Mouse (Mus musculus) adrenal gland, postnatal 10 days (tissue): ENCODE data around the gene Bcl11a. TPM values are rescaled to one million over a fixed set of nuclear protein-coding genes. Genes with fewer than 3 reads are reported as not detected.
"Not testable (repeated sequence)": the region's sequence is repeated elsewhere in the genome, so short reads cannot be mapped to it uniquely, and the experiment has no call there.

Experiments
- DNase-seq: peaks from one replicate; pipeline ENCODE4 v3.0.0; 2021; ENCODE audit warnings: mixed read lengths
- total RNA-seq, 2 experiments: library from RNA; stranded (reverse); gene quantifications; 2 replicates each; pipeline ENCODE4 v1.2.3; 2021

Bcl11a gene
- total RNA-seq, 2 experiments from 2014 or later = 3.3 to 4.8 TPM

GRCm38 (mm10) chr11:24099215-24099614, 21.4 kb downstream of the Bcl11a start:
- no peak for DNase-seq

DNA sequence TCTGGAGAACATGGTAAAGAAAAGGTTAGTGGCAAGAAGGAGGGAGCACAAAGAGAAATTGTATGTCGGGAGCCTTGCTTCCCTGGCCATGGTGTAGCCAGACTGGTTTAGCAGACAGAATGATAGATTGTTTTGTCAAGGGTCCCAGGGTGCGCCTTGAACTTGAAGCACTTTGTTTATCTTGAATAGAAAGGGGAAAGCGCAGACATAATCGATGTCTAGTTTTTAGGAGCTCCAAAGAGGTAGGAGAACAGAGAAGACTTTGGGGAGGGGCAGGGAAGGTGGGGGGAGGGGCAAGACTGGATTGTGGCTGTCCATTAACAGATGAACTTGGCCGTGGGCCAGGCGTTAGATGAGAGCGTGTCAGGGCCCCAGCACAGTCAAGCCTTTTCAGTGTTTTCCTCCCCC, 22.0 kb downstream of the Bcl11a start:
- no peak for DNase-seq

DNA sequence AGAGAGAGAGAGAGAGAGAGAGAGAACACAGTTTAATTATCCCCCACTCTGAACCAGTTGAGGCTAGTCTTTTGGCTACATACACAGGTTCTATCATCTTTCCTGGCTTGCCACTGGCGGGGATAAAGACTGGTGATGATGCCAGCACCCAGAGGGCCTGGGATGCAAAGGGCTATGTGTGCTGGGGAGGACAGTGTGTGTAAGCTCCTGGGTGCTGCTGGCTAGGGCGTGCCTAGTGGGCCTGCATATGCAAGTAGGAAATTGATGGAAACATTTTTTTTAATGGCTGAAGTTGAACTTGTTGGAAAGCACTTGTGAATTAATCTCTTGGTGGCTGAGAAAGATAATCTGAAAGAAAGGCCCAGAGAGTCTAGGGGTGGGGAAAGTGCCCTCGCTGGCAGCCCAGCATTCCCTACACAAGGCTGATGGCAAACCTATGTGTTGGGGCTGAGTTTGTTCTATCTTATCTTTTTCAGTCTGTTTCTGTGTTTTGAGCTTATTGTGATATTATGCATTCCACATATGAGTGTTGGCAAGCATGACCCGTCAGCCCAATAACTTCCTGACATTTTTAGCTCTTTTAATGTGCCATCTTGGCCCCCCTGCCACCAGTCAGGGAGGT, 22.7 kb downstream of the Bcl11a start:
- no peak for DNase-seq

DNA sequence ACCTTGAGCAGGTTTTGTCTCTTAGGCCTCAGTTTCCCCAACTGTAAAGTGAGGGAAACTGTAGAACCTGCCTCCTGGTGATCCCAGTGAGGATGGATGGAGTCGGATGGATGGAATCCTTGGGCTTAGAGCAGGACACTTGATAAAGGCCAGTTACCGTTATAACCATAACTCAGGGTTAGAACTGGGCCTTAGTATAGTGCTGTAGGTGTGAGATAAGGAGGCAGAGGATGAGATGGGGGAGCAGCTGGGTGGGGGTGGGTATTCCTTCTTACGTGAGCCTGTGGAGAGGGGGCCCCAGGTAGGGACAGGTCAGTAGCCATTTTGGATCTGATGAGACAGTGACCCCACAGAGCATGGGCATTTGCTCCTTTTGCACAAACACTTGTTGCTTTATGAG, 23.8 kb downstream of the Bcl11a start:
- DNase-seq = no peak

DNA sequence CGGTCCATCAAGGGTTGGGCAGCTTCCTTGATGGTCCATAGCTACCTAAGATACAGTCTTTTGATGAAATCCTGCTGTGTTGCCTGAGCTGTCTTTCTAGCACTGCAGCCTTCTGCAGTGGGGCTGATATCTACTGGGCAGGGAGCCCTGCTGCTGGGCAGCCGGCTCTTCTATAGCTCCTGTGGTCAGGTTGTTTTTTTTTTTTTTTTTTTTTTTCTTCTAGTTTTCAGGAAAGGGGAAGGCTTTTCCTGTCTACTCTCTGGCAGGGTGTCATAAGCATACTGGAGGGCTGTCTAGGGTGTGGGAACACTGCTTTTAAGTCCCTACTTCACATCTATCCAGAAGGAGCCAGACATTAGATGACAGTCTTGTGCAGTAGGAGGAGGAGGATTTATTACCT, 24.5 kb downstream of the Bcl11a start:
- no peak for DNase-seq

DNA sequence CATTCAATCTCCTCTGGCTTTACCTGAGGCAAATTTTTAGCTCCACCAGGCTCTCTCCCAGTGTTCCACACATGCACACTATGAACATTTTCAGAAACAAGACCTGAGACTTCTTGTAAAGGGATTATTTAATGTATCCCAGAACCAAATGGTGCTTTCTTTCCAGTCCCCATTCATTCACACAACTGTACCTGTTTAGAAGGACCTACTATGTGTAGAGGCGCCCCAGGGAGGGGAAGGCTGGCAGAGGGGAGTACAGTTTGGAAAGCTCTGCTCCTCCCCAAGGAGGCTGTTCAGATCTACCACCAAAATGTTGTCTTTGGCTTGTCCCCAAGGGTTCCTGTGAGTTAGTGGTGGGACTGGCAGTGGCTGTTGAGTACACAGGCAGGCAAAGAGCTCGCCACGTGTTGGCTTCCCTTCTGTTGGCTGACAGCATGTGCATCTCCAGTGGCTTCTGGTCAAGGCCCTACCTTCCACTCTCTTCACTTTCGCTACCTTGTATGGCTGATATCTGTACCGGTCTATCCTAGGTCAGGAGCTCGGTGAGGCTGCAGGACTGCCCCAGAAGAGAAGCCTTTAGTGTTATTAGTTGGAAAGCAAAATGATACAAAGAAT, 25.4 kb downstream of the Bcl11a start:
- DNase-seq = no peak

- no peak for DNase-seq
These were observed 29.6 kb downstream of the Bcl11a start for GRCm38 (mm10) chr11:24107414-24107813.

DNA sequence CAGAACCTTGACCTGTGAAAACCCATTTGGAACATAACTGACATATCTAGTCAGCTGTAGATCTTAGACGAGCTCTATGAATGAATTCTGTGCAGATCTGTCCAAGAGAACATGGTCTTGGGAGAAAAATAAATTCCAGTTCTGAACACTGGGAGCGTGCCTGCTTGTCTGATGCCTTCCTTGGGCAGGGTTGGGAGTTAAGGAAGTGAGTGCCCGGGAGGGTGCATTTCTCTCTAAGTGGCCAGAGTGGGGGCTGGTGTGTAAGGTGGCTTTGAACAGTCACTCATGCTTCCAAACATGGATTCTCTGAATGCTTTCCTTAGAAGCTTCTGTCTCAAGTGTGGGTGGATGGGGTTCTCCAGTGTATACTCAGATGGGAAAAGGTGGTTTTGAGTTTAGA, 31.1 kb downstream of the Bcl11a start:
- DNase-seq = no peak

- DNase-seq = no peak
These were observed 31.5 kb downstream of the Bcl11a start for GRCm38 (mm10) chr11:24109388-24109787.

DNA sequence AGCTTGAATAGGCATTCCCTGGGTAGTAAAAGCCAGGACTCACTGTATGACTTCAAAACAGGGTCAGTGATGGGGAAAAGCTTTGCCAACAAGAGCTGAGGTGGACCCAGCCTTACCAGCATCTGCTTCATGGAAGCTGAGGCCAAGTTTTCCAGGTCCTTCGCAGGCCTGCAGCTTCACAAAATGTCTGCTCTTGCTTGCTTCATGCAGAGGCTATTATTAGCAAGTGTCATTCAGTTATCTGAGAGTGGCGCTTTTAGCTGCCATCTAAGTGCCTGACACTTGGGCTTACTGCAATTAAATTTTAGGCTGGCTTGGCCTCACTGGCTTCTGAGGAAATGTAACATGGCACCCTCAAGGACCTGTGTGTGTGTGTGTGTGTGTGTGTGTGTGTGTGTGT, 32.3 kb downstream of the Bcl11a start:
- DNase-seq = no peak

DNA sequence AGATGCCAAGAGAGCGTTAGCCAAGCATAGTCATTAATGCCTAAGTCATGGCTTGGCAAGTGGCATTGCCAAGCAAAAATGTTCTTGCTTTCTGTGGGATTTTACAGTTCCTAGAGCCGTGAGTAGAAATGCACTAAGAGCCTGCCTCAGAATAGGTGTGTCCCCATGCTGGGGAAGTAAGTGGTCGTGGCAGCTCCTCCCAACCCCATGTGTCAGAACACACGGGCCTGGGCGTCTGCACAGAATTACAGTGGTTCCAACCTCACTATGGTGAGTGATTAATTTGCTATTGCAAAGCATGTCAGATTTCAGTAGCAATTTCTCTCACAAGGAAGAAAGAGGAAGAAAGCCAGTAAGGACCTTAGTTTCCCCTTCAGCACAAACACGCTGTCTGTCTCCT, 33.9 kb downstream of the Bcl11a start:
- DNase-seq = no peak

DNA sequence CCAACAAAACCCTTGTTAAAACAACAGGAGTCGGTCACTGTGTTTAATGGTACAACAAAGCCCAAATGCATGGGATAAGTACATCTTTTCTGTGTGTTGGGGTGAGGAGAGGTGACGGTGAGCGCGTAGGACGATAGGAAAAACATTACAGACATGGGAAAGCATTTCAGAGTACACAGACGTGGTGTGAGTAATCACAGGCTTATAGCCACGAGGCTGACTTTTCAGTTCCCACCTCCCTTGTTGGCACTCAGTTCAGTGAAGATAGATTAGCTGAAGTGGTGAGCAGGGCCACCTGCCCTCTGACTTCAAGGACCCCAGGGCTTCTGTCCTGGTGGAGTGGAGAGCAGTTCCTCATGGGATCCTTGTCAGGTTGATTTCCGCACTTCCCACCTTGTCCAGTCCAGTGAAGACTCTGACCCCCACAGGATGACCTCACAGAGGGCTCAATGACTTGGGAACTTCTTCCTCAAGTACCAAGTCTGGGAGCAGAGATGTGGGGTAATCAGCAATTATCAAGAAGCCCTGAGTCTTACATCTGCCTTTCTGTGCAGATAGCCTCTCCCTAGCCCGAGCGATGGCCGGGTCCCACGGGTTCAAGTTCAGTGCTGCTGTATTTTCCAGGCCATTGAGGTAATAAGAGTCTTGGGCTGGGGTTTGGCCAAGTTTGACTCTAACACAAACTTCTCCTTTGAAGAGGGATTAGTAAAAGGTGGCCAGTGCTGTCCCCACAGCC, 37.3 kb downstream of the Bcl11a start:
- DNase-seq = no peak

DNA sequence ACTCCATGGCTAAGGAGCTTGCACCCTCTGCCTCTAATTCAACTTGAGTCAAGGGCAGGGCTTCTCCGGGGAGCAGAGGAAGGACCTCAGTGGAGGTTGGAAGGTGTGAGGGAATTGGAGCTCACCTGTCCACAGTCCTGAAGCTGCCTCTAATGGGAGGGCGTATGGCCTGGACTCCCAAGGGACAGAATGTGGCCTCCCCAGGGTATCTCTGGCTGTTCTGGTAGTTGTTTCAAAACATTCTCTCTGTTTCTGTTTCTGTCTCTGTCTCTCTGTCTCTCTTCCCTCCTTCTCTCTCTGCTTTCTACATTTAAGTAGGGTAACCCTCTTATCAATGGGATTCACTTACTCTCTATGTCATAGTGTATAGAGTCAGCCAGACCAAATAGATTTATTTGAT, 38.2 kb downstream of the Bcl11a start:
- no peak for DNase-seq

DNA sequence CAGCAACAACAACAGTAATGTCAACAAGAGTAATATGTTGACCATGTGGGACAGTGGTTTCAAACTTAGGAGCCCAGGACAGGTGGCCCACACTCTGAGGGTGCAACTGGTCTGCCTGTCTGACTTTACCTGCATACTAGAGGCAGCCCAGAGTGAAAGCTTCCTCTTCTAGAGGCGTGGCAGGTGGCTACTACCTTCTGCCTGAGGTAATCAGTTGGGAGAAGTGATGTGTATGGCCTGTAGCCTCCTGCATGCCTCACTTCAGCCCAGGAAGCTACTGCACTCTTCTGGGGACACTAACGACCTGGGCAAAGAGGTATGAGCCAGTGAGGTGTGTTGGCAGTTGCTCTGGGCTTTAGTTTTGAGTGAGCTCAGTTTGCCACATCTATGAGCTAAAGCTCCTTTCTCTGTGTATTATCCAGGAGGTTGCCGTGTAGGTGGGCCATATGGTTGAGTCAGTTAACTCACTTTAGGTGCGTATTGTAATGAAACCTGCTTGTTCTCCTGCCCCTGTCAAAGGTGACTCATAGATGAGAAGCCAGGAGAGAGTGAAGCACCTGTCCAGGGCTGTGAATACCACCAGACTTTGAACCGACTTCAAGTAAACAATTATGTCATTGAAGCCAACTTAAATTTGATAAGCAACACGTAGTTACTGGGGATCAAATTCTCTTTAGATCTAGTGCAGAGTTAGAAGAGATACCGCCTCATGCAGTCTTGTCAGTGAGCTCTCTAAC, 38.9 kb downstream of the Bcl11a start:
- DNase-seq = no peak

DNA sequence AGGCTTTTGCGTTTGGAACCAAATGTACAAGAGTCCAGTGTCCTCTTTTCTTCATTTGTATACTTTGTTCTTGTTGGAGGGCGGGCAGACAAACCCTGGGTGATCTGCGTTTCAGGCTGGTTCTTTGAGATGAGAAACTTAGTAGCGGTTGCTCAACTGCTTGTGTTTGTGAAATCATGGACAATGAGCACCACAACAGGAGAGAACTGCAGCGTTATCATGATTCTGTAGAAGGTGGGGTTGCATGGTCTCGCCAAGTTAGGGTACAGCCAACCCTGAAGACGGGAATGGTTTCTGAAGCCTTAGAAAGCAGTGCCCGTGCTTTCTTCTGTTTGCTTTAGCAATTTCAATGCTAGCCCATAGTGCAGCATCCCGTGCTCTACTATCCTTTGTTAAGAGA, 43.3 kb downstream of the Bcl11a start:
- DNase-seq = no peak

DNA sequence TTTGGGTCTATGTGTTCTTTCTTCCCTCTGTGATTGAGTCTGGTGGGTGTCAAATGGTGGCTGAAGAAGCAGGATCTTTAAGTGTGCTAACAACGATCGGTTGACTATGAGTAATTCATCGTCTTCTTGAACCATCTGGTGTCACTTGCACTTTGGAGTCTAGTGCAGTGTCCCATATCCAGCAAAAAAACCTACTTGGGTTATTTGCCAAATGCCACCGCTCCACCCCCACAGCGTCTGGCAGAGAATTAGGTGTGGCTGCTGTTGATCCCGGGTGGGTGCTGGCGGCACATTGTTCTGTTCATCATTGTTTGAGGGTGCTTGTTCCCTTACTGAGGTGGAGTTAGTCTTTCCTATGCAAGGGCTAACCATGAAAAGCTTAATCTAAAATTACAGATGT, 45.0 kb downstream of the Bcl11a start:
- DNase-seq = no peak

DNA sequence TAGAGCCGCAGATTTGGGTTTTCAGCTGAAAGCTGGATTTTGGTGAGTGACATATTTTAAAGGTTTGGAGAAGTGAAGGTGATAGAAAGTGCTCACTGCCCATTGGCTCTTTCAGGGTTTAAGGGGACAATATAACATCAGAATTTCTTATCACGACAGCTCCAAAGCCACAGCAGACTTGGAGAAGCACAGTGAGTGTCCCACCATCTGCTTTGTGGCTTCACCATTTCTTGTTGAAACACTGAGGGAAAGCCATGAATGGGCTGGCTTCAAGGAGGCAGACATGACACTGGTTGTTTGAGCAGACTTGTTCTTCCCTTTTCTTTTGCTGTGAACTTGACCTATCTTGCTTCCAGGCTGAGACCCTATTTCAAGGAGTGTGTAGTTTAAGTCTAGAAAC, 46.1 kb downstream of the Bcl11a start:
- no peak for DNase-seq

DNA sequence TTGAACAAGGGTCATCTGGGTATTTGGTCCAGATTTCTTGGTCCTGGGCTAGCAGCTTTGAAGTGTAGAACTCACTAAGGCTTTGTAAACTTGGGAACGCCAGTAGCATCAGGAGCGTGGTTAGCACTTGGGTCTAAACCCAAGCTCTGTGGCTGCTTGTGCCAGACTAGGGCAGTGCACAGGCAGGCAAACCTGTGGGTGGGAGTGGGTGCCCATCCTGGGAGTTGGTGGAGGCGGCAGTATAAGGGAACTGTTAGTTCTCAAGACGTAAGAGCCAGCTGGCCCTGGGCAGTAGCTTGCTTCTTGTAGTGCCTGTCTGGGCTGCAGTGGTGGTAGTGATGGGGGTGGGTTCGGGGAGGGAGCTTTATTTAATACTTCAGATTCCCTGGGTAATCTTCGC, 47.2 kb downstream of the Bcl11a start:
- DNase-seq = no peak

DNA sequence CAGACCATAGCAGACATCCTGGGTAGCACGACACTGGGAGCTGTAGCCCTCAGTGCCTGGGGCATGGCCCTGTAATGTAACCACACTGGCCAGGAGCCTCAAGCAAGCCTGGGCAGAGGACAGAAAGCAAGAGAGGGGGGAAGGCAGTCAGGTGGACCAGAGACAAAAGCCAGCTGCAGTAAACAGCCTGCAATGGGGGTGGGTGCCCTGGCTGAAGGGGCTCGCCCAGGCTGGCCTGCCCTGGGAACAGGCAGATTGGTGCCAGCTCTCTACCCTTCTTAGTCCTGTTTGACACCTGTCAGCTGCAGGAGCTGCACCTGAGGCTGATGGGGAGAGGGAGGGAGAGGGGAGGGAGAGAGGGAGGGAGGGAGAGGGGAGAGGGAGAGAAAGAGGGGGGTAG, 50.1 kb downstream of the Bcl11a start:
- DNase-seq = no peak

GRCm38 (mm10) chr11:24128880-24129279, 51.0 kb downstream of the Bcl11a start:
- not testable (repeated sequence) for DNase-seq

DNA sequence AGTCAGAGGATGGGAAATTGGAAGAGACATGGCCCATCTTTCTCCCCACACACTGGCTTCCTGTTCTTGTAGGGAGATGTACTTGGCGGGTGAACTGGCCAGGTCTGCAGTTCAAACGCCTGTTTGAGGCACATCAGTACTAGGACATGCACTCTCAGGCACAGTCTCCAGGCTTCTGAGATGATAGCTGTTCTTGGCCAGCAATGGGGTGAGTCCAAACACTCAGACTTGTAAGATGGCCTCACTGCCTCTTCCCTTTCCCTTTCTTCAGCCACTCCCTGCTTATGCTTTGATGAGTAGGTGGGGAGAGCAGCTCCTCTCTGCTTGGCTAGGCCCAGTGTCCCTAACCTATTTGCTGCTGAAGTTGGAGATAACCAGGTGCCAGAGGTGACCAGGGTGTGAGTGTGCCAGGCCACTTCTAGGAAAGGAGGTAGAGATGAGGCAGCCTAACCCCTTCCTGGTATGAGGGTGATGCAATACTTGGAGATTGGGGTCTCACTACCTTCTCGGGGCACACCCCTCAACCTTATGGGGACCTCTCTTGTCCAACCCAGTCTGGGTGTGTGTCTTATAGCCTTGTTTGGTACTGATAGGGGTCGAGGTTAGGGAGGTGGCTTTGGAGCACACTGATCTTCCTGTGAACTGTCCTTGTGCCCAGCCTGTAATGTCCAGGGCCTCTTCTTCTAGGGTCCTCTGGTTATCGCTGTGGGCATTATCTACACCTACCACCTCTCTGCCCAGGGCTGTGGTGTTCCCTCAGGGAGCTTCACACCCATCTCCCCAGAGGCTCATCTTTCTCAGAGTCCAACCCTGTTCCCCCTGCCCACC, 51.7 kb downstream of the Bcl11a start:
- no peak for DNase-seq

GRCm38 (mm10) chr11:24130186-24130760, 52.4 kb downstream of the Bcl11a start:
- no peak for DNase-seq
